Mouse (Mus musculus) gastrocnemius, adult 2 months (tissue): ENCODE results near the gene Zfp57. TPM values are rescaled to one million over a fixed set of nuclear protein-coding genes. Genes with fewer than 3 reads are reported as not detected.

Experiments
- DNase-seq: peaks from one replicate; pipeline ENCODE4 v3.0.0; 2022
- H3K27ac ChIP-seq: fragments of 200-600 bp; 2 replicates; pipeline ENCODE4 v1.8.1; 2022; ENCODE audit warnings: mild to moderate bottlenecking
- H3K4me3 ChIP-seq: fragments of 200-600 bp; 2 replicates; pipeline ENCODE4 v1.8.1; 2022; ENCODE audit warnings: mild to moderate bottlenecking, moderate library complexity
- CTCF ChIP-seq: fragments of 200-600 bp; IDR thresholded peaks from 2 replicates; pipeline ENCODE4 v1.8.1; 2022; ENCODE audit warnings: antibody characterized with exemption, mild to moderate bottlenecking, moderate library complexity
- intact Hi-C: fragments of 180-260 bp; cut with DNase I; formaldehyde crosslinking; loops from one replicate; pipeline ENCODE4 v1.15.1; 2025
- long read RNA-seq, 2 experiments: library from polyadenylated mRNA; stranded (forward); transcript quantifications; one replicate each; pipeline ENCODE4 v2.0.0; 2021
- total RNA-seq, 2 experiments: library from RNA; stranded (reverse); gene quantifications; 2 replicates each; pipeline ENCODE4 v1.2.3; 2021

Gene Zfp57
- total RNA-seq, result 1 to 10 TPM in 1 of 2 experiments, under 1 TPM in 1; 0.23 to 1.3 TPM
- long read RNA-seq, experiment 1, partial matches to known transcripts, result 0 of 1 reads
- long read RNA-seq, experiment 1, other reads (novel, unspliced or antisense), result 1 of 1 reads
- long read RNA-seq, experiment 2, result 0 reads

DNA sequence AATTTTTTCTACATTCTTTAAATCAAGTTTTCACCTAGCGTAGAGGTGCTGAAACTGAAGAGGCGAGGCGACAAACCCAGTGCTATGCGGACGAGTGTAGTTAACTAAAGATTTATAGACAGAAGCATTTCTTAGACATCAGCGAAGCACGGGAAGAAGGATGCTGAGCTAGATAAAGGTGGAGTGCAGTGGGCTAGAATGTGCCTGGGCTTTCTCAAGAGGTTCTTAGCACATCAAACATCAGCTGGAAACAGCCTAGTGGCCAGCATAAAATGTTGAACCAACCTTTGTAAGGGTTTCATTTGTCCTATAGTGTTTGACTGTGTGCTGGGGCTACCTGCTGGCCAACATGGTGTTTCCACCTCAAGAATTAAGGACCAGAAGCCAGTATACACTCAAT, at the start of gene Zfp57:
Gene Zfp57, plus strand, starts transcription at position 301 of the 400 bp plus-strand sequence.
- TF ChIP-seq CTCF, result no peak
- DNase-seq, result no peak
- no peak within 1 kb of the TSS for H3K27ac ChIP-seq
- intact Hi-C loops, result no loop called here
- H3K4me3 ChIP-seq, result no peak within 1 kb of the TSS

DNA sequence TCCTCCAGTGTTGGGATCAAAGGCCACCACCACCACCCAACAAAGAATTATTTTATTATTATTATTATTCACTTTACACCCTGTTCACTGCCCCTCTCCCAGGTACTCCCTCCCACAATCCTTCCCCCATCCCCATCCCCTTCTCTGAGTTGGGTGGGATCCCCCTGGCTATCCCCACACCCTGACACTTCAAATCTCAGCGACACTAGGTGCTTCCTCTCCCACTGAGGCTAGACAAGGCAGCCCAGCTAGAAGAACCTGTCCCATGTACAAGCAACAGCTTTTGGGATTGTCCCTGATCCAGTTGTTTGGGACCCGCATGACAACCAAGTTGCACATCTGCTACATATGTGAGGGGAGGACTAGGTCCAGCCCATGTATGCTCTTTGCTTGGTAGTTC, 48.3 kb upstream of the Zfp57 start:
- no peak overlapping the region for H3K4me3 ChIP-seq
- no peak overlapping the region for H3K27ac ChIP-seq
- no peak for DNase-seq
- TF ChIP-seq CTCF, result no peak
- intact Hi-C loops, result loop anchor here (5.0 to 10.0 kb wide), 2 partner anchors 115 to 678 kb away; partner anchors contain the start of genes Trim26 and Trim39

DNA sequence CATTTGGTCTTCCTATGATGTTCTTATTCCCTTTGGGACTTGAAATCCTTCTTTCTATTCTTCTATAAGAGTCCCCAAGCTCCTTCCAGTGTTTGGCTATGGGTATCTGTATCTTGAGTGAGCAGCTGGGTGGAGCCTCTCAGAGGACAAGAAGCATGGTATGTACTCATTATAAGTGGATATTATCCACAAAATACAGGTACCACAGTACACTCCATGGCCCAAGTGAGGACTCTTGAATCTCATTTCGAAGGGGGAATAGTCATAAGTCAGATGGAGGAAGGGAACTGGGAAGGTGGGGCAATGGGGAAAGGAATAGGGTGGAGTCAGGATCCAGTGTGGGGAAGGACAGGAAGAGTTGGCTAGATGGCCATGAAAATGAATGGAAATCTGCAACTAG, 47.9 kb upstream of the Zfp57 start:
- TF ChIP-seq CTCF, result no peak
- DNase-seq, result no peak
- Histone ChIP-seq H3K27ac (no peak overlapping the region), H3K4me3 (no peak overlapping the region)
- intact Hi-C loops, result loop anchor here (5.0 to 10.0 kb wide), 2 partner anchors 116 to 678 kb away; partner anchors contain the start of genes Trim26 and Trim39

DNA sequence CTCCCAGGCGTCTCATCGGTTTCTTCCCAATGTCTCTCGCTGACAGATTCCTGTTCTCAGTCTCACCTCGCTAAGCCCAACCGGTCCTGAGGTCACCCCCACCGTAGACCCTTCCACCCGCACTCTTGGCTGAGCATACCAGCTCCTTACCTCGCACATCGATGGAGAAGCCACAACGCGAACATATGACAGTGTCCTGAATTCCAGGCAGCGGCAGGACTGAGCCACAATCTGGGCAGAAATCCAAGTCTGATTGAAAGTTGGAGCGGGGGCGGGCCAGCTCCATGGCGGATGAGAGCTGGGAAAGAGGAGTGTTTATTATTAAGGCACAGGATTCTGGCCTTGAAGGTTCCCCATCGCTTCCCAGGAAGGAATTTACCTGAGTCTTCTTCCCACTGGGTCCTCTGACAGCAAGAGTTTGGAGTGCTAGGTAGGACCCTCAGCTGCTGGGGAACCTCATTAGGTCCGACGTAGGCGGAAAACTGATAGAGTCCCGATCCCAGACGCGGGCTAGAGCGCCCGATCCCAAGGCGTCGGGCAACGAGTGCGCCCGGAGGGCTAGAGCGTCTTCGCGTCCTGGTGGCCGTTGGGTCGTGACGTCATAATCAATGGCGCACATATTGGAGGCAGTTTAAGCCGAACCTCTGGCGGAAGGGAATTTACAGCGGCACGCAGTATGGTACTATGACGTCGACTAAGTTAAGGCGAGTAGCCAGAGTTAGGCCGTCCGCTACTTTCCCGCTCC, 42.8 kb upstream of the Zfp57 start, which contains the start of the genes Znrd1 and Znrd1as:
Gene Znrd1, minus strand, starts transcription at position 561 of the 745 bp plus-strand sequence.
Gene Znrd1as, plus strand, starts transcription at position 594 of the 745 bp plus-strand sequence.
- DNase-seq, result peak; percentile 96
- Histone ChIP-seq H3K27ac (peak within 1 kb of the TSS; percentile 96), H3K4me3 (peak within 1 kb of the TSS; percentile 90)
- peak; percentile 11; the same call in 1 of the 2 replicates for TF ChIP-seq CTCF
- intact Hi-C loops, result loop anchor here (10.0 kb wide), 1 partner anchor 683 kb away; the partner anchor contains the start of gene Trim39

DNA sequence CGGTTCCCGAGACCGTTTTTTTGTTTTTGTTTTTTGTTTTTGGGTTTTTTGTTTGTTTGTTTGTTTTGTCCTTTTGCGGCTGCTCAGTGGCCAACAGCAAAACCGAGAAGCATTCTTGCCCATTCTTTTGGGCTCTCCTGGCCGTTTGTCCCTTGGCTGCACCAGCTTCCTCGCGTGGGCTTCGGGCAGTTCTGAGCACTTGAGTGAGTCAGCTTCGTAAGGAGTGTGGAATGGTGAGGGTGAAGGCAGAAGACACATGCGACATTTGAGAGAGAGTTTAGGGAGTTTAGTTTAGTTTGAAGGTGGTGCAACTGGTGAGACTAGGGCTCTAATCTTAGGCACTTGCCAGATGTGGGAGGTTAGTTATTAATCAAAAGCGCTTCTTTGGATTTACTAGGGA, 42.1 kb upstream of the Zfp57 start:
- DNase-seq, result no peak
- H3K27ac ChIP-seq, result peak overlapping the region; percentile 96
- peak overlapping the region; percentile 90 for H3K4me3 ChIP-seq
- intact Hi-C loops, result loop anchor here (10.0 kb wide), 1 partner anchor 684 kb away; the partner anchor contains the start of gene Trim39
- no peak for TF ChIP-seq CTCF

DNA sequence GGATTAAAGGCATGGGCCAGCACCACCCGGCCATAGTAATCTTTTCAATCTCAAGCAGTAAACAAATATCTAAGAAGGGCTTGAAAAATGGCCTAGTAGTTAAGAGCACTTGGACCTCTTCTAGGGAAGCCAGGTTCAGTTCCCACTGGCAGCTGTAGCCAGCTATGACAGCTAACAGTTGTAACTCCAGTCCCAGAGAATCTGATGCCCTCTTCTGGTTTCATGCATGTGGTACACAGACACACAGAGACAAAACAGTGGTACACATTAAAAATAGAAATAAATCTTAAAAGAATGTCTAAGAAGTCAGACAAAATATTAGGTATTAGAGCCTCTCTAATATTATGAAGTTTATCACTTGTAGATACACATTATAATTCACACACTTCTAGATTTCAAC, 39.8 kb upstream of the Zfp57 start:
- TF ChIP-seq CTCF, result no peak
- DNase-seq, result no peak
- no peak overlapping the region for H3K27ac ChIP-seq
- intact Hi-C loops, result loop anchor here (5.0 kb wide), 1 partner anchor 91 kb away; no protein-coding TSS in a partner anchor
- H3K4me3 ChIP-seq, result no peak overlapping the region

DNA sequence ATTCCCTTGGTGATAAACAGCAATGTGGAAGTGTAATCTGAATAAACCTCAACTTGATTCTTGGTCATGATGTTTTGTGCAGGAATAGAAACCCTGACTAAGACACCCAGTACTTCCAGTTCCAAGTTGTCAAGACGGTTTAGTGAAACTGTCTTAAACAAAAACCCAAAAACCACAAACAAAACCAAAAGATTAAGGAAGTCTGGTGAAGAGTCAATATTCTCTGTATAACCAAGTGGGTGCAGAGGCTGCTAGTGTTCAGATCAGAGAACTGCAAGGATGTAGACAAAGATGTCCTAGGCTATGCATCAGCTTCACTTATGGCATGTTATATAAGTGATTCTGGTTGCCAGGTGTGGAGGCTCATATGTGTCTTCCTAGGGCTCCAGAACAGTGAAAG, 34.1 kb upstream of the Zfp57 start:
- intact Hi-C loops, result no loop called here
- DNase-seq, result no peak
- H3K27ac ChIP-seq, result no peak overlapping the region
- no peak overlapping the region for H3K4me3 ChIP-seq
- no peak for TF ChIP-seq CTCF

DNA sequence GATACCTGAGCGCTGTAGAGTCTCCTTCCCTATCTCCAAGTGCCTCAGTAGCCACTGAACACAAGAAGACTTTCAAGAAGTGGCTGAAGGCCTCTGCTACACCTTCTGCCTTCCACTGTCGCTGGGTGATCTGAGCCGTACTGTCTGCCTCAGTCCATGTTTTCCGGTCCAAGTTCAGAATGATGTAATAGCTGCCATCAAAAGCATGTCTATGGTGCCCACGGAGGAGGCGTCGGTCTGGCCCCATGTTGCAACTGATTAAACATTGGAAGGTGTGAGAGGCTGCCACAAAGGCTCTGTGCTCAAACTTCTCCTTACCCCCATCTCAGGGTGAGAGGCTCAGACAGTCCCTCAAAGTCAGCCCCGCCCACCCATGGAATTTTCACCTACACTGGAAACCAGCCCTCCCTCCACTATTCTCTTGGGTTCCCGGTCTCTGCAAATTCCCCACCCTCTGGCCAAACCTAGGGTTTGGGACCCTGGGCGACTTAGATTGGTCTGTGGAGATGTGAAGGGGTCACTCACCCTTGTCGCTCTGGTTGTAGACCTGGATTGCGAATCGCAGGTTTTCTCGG, 30.6 kb upstream of the Zfp57 start:
- intact Hi-C loops, result no loop called here
- TF ChIP-seq CTCF, result no peak
- Histone ChIP-seq H3K27ac (no peak overlapping the region), H3K4me3 (no peak overlapping the region)
- no peak for DNase-seq

DNA sequence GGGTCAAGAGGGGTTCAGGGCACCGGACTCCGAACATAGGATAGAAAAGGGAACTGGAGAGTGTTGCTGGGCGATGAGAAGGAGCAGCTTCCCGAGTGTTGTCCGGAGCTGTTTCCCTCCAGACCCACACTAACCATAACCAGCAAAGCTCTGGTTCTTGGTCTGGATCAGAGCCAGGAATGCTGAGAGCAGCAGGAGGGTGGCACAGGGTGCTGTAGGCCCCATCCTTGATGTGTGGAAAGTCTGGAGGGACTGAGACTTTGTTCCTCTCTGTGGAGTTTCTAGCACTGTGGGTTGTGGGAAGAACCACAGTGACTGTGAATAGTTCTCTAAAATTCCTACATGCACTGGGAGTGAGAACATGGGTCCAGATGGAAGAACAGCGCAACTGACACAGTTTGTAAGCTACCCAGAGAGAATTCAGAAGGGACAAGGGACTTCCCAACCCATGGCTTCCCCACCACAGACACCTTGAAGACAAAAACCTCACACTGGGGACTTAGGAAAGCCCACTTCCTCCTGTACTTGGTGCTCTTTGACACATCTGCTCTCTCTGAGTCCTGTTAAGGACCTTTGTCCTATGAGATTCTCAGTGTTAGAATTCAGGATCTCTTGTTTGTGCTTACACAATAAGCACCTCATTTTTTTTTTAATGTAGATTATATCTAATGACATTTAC, 29.7 kb upstream of the Zfp57 start:
- no peak for DNase-seq
- Histone ChIP-seq H3K4me3 (no peak overlapping the region), H3K27ac (no peak overlapping the region)
- intact Hi-C loops, result no loop called here
- TF ChIP-seq CTCF, result no peak

DNA sequence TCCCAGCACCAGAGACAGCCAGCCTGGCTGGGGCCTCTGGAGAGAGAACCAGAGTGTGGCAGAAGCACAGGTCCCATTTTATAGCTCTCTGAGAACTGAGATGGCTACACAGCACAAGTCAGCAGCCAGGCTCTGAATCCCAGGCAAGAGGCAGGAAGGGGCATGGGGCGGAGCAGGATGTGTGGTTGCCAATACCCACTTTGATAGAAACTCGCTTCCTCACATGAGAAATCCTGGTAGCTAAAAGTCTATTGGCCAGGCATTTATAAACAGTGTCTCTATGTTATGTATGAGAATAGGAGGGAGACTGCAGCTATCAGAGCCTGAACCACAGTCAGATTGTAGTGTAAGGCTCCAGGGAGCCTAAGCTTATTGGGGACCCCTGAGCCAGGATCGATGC, 28.2 kb upstream of the Zfp57 start:
- Histone ChIP-seq H3K4me3 (no peak overlapping the region), H3K27ac (no peak overlapping the region; the same call in 1 of the 2 replicates)

DNA sequence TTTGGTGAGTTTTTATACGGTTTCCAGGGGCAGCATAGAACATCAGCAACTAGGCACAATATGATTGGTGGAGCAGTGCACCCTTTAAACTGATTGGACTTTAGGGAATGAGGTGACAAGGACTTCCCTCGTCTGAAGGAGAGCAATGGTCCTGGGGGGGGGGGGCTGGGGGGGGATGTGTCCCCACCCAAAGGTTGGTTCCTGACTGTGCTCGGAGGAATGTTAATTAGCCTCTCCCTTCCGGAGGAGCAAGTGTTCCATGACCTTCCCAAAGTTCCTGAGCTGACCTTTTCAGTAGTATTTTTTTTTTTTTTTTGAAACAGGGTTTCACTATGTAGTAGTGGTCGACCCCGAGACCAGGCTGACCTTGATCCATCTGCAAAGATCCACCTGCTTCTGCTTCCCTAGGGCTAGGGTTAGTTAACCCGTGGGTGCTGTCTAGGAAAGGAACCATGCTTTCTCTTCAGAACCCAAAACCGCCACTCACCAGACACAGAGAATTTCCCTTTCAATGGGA, 27.6 kb upstream of the Zfp57 start:
- intact Hi-C loops, result no loop called here
- H3K27ac ChIP-seq, result no peak overlapping the region; the same call in 1 of the 2 replicates
- TF ChIP-seq CTCF, result no peak
- no peak overlapping the region for H3K4me3 ChIP-seq
- no peak for DNase-seq

More for the DNA sequence above, 28.2 kb upstream of the Zfp57 start:
- intact Hi-C loops, result no loop called here
- DNase-seq, result no peak
- no peak for TF ChIP-seq CTCF

DNA sequence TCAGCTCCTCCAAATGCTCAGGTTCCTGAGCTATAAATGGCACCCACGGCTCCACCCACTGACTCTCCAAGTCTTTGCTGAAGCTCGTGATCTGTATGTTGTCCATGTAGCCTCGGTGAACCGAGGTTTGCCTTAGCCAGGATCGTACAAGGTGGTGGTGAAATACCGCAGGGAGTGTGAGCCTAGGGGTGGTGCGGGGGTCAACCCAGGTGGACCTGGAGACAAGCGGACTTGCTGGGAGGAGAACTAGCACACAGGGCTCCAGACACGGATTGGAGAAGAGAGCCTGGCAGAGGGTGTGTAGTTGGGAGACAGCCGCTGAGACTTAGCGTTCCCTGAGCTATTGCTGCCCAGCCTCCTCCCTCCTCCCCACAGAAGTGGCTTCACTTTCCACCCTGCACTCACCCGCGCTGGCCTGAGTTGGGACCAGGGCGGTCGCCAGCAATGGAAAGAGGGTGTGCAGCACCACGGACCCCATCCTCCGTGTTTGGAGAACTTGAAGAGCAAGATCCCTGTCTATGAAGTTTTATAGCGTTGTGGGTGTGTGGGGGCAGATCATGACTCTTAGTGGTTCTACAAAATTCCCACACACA, 19.6 kb upstream of the Zfp57 start, which contains the start of gene 2410137M14Rik:
Gene 2410137M14Rik, minus strand, starts transcription at position 17 of the 593 bp plus-strand sequence.
- intact Hi-C loops, result no loop called here
- DNase-seq, result peak; percentile 67
- H3K4me3 ChIP-seq, result peak within 1 kb of the TSS; percentile 65
- no peak for TF ChIP-seq CTCF
- peak within 1 kb of the TSS; percentile 86 for H3K27ac ChIP-seq
